Mouse (Mus musculus) bone marrow macrophage, adult 2 months (primary cell): ENCODE measurements around the gene Sap30l. TPM values are rescaled to one million over a fixed set of nuclear protein-coding genes. Genes with fewer than 3 reads are reported as not detected.

ENCODE experiments used
- H3K27ac ChIP-seq: 2 replicates; pipeline ENCODE4 v1.5.1; 2012; ENCODE audit warnings: low read depth, low read length; ENCODE audit not compliant: insufficient read depth
- H3K4me1 ChIP-seq: 2 replicates; pipeline ENCODE4 v1.6.1; 2012; ENCODE audit warnings: low read length; ENCODE audit not compliant: control insufficient read depth, insufficient read depth
- H3K4me3 ChIP-seq: 2 replicates; pipeline ENCODE4 v1.5.1; 2012; ENCODE audit warnings: mild to moderate bottlenecking, low read length, moderate library complexity; ENCODE audit not compliant: insufficient read depth
- CTCF ChIP-seq: IDR thresholded peaks from 2 replicates; pipeline ENCODE4 v1.5.1; 2012; ENCODE audit warnings: low read depth, mild to moderate bottlenecking, low read length, moderate library complexity
- POLR2A ChIP-seq: IDR thresholded peaks from 2 replicates; pipeline ENCODE4 v1.6.1; 2012; ENCODE audit warnings: mild to moderate bottlenecking, low read depth, low read length, borderline replicate concordance
- polyA plus RNA-seq: library from polyadenylated mRNA; stranded (reverse); fragments of >200 nt; gene quantifications from 2 replicates; pipeline ENCODE4 v1.2.4, GENCODE M21; 2012; ENCODE audit not compliant: missing spikeins, insufficient read depth, insufficient read length

Sap30l gene
- 26.1 and 28.4 TPM in 2 replicates for polyA plus RNA-seq

- peaks cover 8% of the 10 kb centered on the region; the same call in 1 of the 2 replicates for H3K4me1 ChIP-seq
- no peak within 1 kb of the TSS for H3K27ac ChIP-seq
- TF ChIP-seq POLR2A (no peak), CTCF (no peak)
- peak within 1 kb of the TSS; percentile 90 for H3K4me3 ChIP-seq
Measured at GRCm38 (mm10) chr11:57800971-57801765, at the start of gene Sap30l. Gene Sap30l (plus strand): TSS chr11:57801637.

- TF ChIP-seq CTCF (no peak), POLR2A (no peak)
Measured at GRCm38 (mm10) chr11:57753538-57754203, 47.8 kb upstream of the Sap30l start.

GRCm38 (mm10) chr11:57758621-57759020 is 42.8 kb upstream of the Sap30l start:
- H3K4me3 ChIP-seq = no peak overlapping the region
- H3K4me1 ChIP-seq = no peaks in the 10 kb centered on the region
- H3K27ac ChIP-seq = no peak overlapping the region
- no peak for TF ChIP-seq POLR2A
- TF ChIP-seq CTCF = no peak

More at GRCm38 (mm10) chr11:57753538-57754203, 47.8 kb upstream of the Sap30l start:
- no peak overlapping the region for H3K27ac ChIP-seq
- H3K4me1 ChIP-seq = no peaks in the 10 kb centered on the region
- no peak overlapping the region for H3K4me3 ChIP-seq

DNA sequence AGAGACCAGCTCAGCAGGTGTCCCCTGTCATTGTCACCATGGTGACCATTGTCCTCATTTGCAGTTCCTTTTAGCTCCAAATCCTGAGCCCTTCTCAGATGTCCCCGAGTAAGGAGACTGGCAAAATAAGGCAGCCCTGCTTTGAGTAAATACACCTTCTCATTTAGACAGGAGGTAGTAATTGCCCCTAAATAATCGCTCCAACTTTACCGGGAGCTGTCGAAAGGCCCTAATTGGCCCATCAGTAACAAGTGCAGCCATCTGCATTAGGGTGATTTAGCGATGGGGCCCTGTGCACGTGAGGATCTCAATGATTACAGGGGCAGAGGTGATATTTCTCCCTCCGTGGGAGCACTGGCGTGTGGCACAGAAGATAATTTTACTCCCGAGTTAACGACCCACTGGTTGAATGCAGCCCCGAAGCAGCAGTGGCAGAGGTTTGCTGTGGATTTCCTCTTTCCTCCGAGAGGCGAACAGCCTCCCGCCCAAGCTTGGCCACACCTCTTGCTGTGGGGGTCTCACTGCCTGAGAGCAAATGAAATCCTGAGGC is 40.9 kb upstream of the Sap30l start:
- no peak overlapping the region for H3K27ac ChIP-seq
- no peak overlapping the region for H3K4me3 ChIP-seq
- H3K4me1 ChIP-seq = no peaks in the 10 kb centered on the region
- no peak for TF ChIP-seq CTCF
- no peak for TF ChIP-seq POLR2A

DNA sequence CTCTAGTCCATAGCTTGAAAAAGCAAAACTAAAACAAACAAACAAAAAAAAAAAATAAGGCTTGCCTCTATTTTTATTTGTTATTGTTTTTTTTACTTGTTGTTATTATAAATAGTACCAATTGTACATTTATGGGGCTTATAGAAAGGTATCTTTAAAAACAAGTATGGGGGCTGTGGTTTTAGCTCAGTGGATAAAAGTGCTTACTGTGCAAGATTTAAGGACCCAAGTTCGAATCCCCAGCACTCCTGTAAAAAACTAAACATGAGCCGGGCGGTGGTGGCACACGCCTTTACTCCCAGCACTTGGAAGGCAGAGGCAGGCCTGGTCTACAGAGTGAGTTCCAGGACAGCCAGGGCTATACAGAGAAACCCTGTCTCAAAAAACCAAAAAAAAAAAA is 40.1 kb upstream of the Sap30l start:
- Histone ChIP-seq H3K4me3 (no peak overlapping the region), H3K4me1 (no peaks in the 10 kb centered on the region), H3K27ac (no peak overlapping the region)
- no peak for TF ChIP-seq CTCF
- TF ChIP-seq POLR2A = no peak

- no peak overlapping the region for H3K4me3 ChIP-seq
- H3K27ac ChIP-seq = no peak overlapping the region
- no peak for TF ChIP-seq CTCF
- no peak for TF ChIP-seq POLR2A
- no peaks in the 10 kb centered on the region for H3K4me1 ChIP-seq
Measured at GRCm38 (mm10) chr11:57764124-57764523, 37.3 kb upstream of the Sap30l start.

DNA sequence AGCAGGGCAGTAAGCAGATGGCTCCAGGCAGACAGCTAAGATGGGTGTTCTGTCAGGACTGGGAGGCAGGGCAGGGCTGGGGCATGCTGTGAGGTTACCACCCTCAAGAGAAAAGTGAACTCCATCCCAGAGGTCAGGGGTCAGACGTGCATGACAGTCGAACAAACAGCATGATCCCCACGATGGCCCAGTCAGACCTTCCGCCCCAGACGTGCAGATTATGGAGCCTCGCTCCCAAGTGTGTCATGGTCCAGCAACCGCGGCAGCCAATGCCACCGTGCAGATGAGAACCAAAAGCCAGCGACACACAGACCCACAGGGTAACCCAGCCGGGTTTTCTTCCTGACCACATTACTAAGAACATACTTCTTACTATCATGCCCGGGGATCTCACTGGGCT is 34.8 kb upstream of the Sap30l start:
- Histone ChIP-seq H3K27ac (no peak overlapping the region), H3K4me1 (no peaks in the 10 kb centered on the region), H3K4me3 (no peak overlapping the region)
- TF ChIP-seq CTCF (no peak), POLR2A (no peak)

DNA sequence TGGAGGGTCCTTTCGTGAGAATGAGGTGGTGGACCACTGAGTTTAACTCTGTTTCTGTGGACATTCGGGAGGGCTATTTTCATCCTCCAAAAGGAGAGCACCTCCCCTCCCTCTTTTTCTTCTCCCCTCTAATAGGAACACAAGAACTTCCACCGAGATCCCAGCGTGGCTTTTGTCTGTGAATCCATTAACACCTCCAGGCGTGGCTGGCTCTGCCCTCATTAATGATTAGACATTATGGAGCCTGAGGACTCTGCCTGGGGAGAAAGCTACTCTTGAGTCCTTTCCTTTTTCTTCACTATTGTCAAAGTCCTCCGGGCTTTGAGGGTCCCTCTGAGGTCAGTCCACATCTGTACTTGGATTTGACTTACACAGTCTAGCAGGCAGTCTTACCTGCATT is 34.3 kb upstream of the Sap30l start:
- Histone ChIP-seq H3K4me1 (no peaks in the 10 kb centered on the region), H3K27ac (no peak overlapping the region), H3K4me3 (no peak overlapping the region)
- TF ChIP-seq CTCF = no peak
- TF ChIP-seq POLR2A = no peak

DNA sequence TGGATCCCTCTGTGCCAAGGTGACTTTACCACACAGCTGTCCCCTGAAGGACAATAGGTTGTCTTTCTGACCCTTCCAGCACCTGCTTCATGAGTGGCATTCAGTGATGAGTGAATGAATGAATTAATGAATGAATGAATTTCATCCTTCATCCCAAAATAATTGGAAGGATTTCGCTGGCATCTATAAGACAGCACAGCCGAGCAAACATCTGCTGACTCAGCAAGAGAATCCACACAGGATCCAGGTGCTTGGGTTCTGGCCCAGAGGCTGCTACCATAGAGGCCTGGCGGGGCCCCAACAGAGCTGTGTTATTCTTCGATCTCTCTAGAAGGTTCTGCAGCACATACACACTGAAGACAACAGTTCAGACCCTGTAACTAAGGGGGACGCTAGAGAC is 30.7 kb upstream of the Sap30l start:
- Histone ChIP-seq H3K4me3 (no peak overlapping the region), H3K27ac (no peak overlapping the region), H3K4me1 (no peaks in the 10 kb centered on the region)
- TF ChIP-seq CTCF (no peak), POLR2A (no peak)

GRCm38 (mm10) chr11:57771676-57772075 is 29.8 kb upstream of the Sap30l start:
- no peak overlapping the region for H3K4me3 ChIP-seq

More at GRCm38 (mm10) chr11:57771676-57772075, 29.8 kb upstream of the Sap30l start:
- H3K4me1 ChIP-seq = no peaks in the 10 kb centered on the region
- no peak overlapping the region for H3K27ac ChIP-seq
- TF ChIP-seq CTCF (no peak), POLR2A (no peak)
